Mouse (Mus musculus): ENCODE results near the gene Pdzd9. TPM values are rescaled to one million over a fixed set of nuclear protein-coding genes. Genes with fewer than 3 reads are reported as not detected.

Pdzd9 gene
- polyA plus RNA-seq (2014; fragmentation: Illumina TruSeq; extraction: RNeasy Lipid Tissue Mini Kit (QIAGEN cat#74804); ENCODE audit: insufficient read depth, low read depth, low replicate concordance), result not detected

GRCm38 (mm10) chr7:120670153-120670875, at the start of gene Pdzd9:
Pdzd9 (minus strand) TSS chr7:120670343.

GRCm38 (mm10) chr7:120677001-120677643, 7.0 kb upstream of the Pdzd9 start, which contains the start of gene Mosmo:
Mosmo (plus strand) TSS chr7:120677618.

GRCm38 (mm10) chr7:120634711-120635361, 35.3 kb downstream of the Pdzd9 start, which contains the start of gene Uqcrc2:
Uqcrc2 (plus strand) TSS chr7:120635176.

Other genes starting within 250 kb of the Pdzd9 start
- gene Uqcrc2, start 35.2 kb downstream of the Pdzd9 start, polyA plus RNA-seq (2014; fragmentation: Illumina TruSeq; extraction: RNeasy Lipid Tissue Mini Kit (QIAGEN cat#74804); ENCODE audit: insufficient read depth, low read depth, low replicate concordance), result 91.0 TPM
- 19.3 TPM for gene Mosmo, start 7.3 kb upstream of the Pdzd9 start, polyA plus RNA-seq (2014; fragmentation: Illumina TruSeq; extraction: RNeasy Lipid Tissue Mini Kit (QIAGEN cat#74804); ENCODE audit: insufficient read depth, low read depth, low replicate concordance)
- gene Vwa3a, start 69.0 kb upstream of the Pdzd9 start, polyA plus RNA-seq (2014; fragmentation: Illumina TruSeq; extraction: RNeasy Lipid Tissue Mini Kit (QIAGEN cat#74804); ENCODE audit: insufficient read depth, low read depth, low replicate concordance), result 3.8 TPM
- gene Gm5737, start 142.0 kb upstream of the Pdzd9 start, polyA plus RNA-seq (2014; fragmentation: Illumina TruSeq; extraction: RNeasy Lipid Tissue Mini Kit (QIAGEN cat#74804); ENCODE audit: insufficient read depth, low read depth, low replicate concordance), result not detected
- gene Eef2k, start 172.5 kb upstream of the Pdzd9 start, polyA plus RNA-seq (2014; fragmentation: Illumina TruSeq; extraction: RNeasy Lipid Tissue Mini Kit (QIAGEN cat#74804); ENCODE audit: insufficient read depth, low read depth, low replicate concordance), result 6.7 TPM
- gene Polr3e, start 247.4 kb upstream of the Pdzd9 start, polyA plus RNA-seq (2014; fragmentation: Illumina TruSeq; extraction: RNeasy Lipid Tissue Mini Kit (QIAGEN cat#74804); ENCODE audit: insufficient read depth, low read depth, low replicate concordance), result 9.2 TPM